Mouse (Mus musculus) intestine, postnatal 0 days (tissue): ENCODE data around the gene Vmn1r163. TPM values are rescaled to one million over a fixed set of nuclear protein-coding genes. Genes with fewer than 3 reads are reported as not detected.
"Not testable (repeated sequence)": the region's sequence is repeated elsewhere in the genome, so short reads cannot be mapped to it uniquely, and the experiment has no call there.

Source experiments
- ATAC-seq: fragments of 200-750 bp; cut with Nextera tagmentation; 2 replicates; pipeline ENCODE4 v1.8.0; 2017; ENCODE audit warnings: mild to moderate bottlenecking, moderate TSS enrichment, moderate library complexity
- H3K27ac ChIP-seq: fragments of 300-500 bp; sonication (generic); 2 replicates; pipeline ENCODE4 v1.5.1; 2014; ENCODE audit warnings: mild to moderate bottlenecking, low read depth, low read length, moderate library complexity
- H3K27me3 ChIP-seq: fragments of 300-500 bp; sonication (generic); replicated peaks from 2 replicates; pipeline ENCODE4 v1.6.1; 2014; ENCODE audit warnings: low read length, mixed read lengths; ENCODE audit not compliant: control insufficient read depth, insufficient read depth
- H3K36me3 ChIP-seq: fragments of 300-500 bp; sonication (generic); 2 replicates; pipeline ENCODE4 v1.6.1; 2014; ENCODE audit warnings: mild to moderate bottlenecking, moderate library complexity; ENCODE audit not compliant: control insufficient read depth, insufficient read depth
- H3K4me1 ChIP-seq: fragments of 300-500 bp; sonication (generic); replicated peaks from 2 replicates; pipeline ENCODE4 v1.6.1; 2014; ENCODE audit warnings: antibody characterized with exemption, low read length, mixed read lengths; ENCODE audit not compliant: control insufficient read depth, insufficient read depth
- H3K4me2 ChIP-seq: fragments of 300-500 bp; sonication (generic); replicated peaks from 2 replicates; pipeline ENCODE4 v1.6.1; 2014; ENCODE audit warnings: low read depth, mild to moderate bottlenecking, moderate library complexity
- H3K4me3 ChIP-seq: fragments of 300-500 bp; sonication (generic); 2 replicates; pipeline ENCODE4 v1.5.1; 2014; ENCODE audit warnings: low read depth, low read length
- H3K9ac ChIP-seq: fragments of 300-500 bp; sonication (generic); 2 replicates; pipeline ENCODE4 v1.6.1; 2014; ENCODE audit warnings: mild to moderate bottlenecking, low read depth, low read length
- H3K9me3 ChIP-seq: fragments of 300-500 bp; sonication (generic); 2 replicates; pipeline ENCODE4 v1.6.1; 2016; ENCODE audit warnings: mixed run types; ENCODE audit not compliant: control insufficient read depth
- WGBS: fragments of 180-500 bp; shearing (Covaris S2); extraction: QIAGEN DNeasy Blood & Tissue Kit; methylation state at CpG from one replicate; pipeline ENCODE4 v1.1.7; 2014; 5-methylcytosine and 5-hydroxymethylcytosine counted together
- polyA plus RNA-seq: library from polyadenylated mRNA; unstranded; fragments of >200 nt; fragmentation: Nextera tagmentation; extraction: Ambion mirVana; gene quantifications from 2 replicates; pipeline ENCODE4 v1.2.1, GENCODE M21; 2015

Vmn1r163 gene
- polyA plus RNA-seq = not detected in 2 replicates

DNA sequence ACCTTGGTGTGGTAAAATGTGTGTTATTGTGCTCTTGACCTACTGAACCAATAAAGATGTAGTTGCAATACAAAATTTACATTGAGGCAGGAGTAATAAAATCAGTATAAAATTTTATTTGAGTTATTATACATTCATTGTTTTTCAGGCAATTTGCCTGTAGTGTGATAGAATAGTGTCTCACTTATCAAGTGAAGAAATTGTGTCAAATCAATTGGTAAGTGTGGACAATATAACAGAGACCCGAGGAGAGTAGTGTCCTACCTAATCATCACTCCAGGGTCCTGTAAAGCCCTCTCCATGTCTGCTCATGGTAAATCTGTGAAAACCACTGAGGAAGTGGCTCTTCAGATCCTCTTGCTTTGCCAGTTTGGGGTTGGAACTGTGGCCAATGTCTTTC, at the start of gene Vmn1r163:
Vmn1r163 (plus strand) TSS at position 301 of the 400 bp plus-strand sequence.
- not testable (repeated sequence) for H3K9ac ChIP-seq, H3K27ac ChIP-seq, H3K4me1 ChIP-seq, H3K4me2 ChIP-seq, ATAC-seq, H3K36me3 ChIP-seq, H3K9me3 ChIP-seq, H3K4me3 ChIP-seq, H3K27me3 ChIP-seq
- WGBS = no CpG with 5 or more reads among the region's 1 CpGs

DNA sequence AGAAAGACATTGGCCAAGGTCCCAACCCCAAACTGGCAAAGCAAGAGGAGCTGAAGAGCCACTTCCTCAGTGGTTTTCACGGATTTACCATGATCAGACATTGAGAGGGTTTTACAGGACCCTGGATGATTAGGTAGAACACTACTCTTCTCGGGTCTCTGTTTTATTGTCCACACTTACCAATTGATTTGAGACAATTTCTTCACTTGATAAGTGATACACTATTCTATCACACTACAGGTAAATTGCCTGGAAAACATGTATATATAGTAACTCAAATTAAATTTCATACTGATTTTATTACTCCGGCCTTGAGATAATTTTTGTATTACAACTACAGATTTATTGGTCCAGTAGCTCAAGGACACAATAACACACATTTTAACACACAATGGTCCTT, 35.5 kb upstream of the Vmn1r163 start, which contains the start of gene Gm4216:
Gm4216 (minus strand) TSS at position 101 of the 400 bp plus-strand sequence.
- ATAC-seq = not testable (repeated sequence)
- no CpG with 5 or more reads among the region's 3 CpGs for WGBS

GRCm38 (mm10) chr7:23067356-23067755, 12.0 kb downstream of the Vmn1r163 start, which contains the start of gene Gm8720:
Gm8720 (minus strand) TSS chr7:23067456.
- ATAC-seq, H3K9ac ChIP-seq: not testable (repeated sequence)

More for the DNA sequence above, 35.5 kb upstream of the Vmn1r163 start, which contains the start of gene Gm4216:
- not testable (repeated sequence) for H3K27ac ChIP-seq, H3K4me3 ChIP-seq, H3K9ac ChIP-seq, H3K27me3 ChIP-seq, H3K9me3 ChIP-seq, H3K36me3 ChIP-seq, H3K4me2 ChIP-seq, H3K4me1 ChIP-seq

More at GRCm38 (mm10) chr7:23067356-23067755, 12.0 kb downstream of the Vmn1r163 start, which contains the start of gene Gm8720:
- not testable (repeated sequence) for H3K9me3 ChIP-seq, H3K4me1 ChIP-seq, H3K4me2 ChIP-seq, H3K36me3 ChIP-seq, H3K27me3 ChIP-seq, H3K4me3 ChIP-seq, H3K27ac ChIP-seq
- WGBS = no CpG with 5 or more reads among the region's 1 CpGs

Other genes with a start within 250 kb of the Vmn1r163 start
- not detected in 2 replicates for gene Vmn1r159, start 211.9 kb upstream of the Vmn1r163 start, polyA plus RNA-seq
- not detected in 2 replicates for gene Vmn1r160, start 184.3 kb upstream of the Vmn1r163 start, polyA plus RNA-seq
- gene Gm4214, start 70.9 kb upstream of the Vmn1r163 start, polyA plus RNA-seq = not detected in 2 replicates
- gene Gm4216, start 35.6 kb upstream of the Vmn1r163 start, polyA plus RNA-seq = not detected in 2 replicates
- not detected in 2 replicates for gene Gm8720, start 11.9 kb downstream of the Vmn1r163 start, polyA plus RNA-seq
- gene Gm10662, start 88.9 kb downstream of the Vmn1r163 start, polyA plus RNA-seq = not detected in 2 replicates
- not detected in 2 replicates for gene Vmn1r165, start 161.8 kb downstream of the Vmn1r163 start, polyA plus RNA-seq
- gene Vmn1r166, start 196.1 kb downstream of the Vmn1r163 start, polyA plus RNA-seq = not detected in 2 replicates
- gene Gm6902, start 223.4 kb downstream of the Vmn1r163 start, polyA plus RNA-seq = not detected in 2 replicates
- gene Nlrp4e, start 245.7 kb downstream of the Vmn1r163 start, polyA plus RNA-seq = not detected in 2 replicates